25 mouse cellular contexts compared by ENCODE assay signal in the genomic region with DNA sequence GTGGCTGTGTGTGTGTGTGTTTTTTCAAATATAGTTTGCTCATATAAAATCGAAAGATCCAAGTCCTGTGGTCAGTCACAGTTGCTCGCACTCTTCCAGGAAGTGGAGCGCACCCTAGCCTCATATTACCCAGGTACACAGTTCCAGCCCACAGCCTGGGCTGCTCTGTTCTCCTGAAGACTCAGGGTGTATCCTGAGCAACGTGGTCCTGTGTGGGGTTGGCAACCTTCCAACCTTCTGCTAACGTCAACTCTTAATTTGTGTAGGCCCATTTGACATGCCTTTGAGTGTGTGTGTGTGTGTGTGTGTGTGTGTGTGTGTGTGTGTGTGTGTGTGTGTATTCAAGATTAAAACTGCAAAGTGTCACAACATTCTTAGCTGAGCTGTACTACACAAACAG. TPM values are rescaled to one million over a fixed set of nuclear protein-coding genes. Genes with fewer than 3 reads are reported as not detected.
DNase-seq lines count a peak whose midpoint lies in the region; ATAC-seq and TF ChIP-seq lines count a peak whose summit lies in the region.
"Had no signal": no experiment of that assay in that cellular context is flagged by ENCODE, and none has a peak within 500 bp of the region (broad histone marks: within the 10 kb centered on the region; RNA-seq: fewer than 3 reads in every experiment).

No protein-coding gene starts in this region.

- no peaks in the 10 kb centered on the region for H3K27me3 ChIP-seq in embryonic facial prominence, embryonic 14.5 days (replicated peaks; ENCODE audit: control insufficient read depth, insufficient read depth, low read length)
- no peaks in the 10 kb centered on the region for H3K27me3 ChIP-seq in embryonic facial prominence, embryonic 10.5 days (replicated peaks; ENCODE audit: low read depth, poor library complexity, severe bottlenecking)
- no peaks in the 10 kb centered on the region for H3K27me3 ChIP-seq in intestine, embryonic 15.5 days (replicated peaks)
- no peaks in the 10 kb centered on the region for H3K27me3 ChIP-seq in stomach, embryonic 16.5 days (ENCODE audit: control insufficient read depth, insufficient read depth, low read length)
- H3K27me3 ChIP-seq: forebrain, embryonic 15.5 days; heart, embryonic 13.5 days; midbrain, embryonic 13.5 days; neural tube, embryonic 15.5 days; Patski had no signal

- H3K36me3 ChIP-seq in embryonic facial prominence, embryonic 14.5 days (ENCODE audit: control insufficient read depth, insufficient read depth, low read length), result no peaks in the 10 kb centered on the region
- H3K36me3 ChIP-seq in embryonic facial prominence, embryonic 10.5 days (replicated peaks), result no peaks in the 10 kb centered on the region
- H3K36me3 ChIP-seq in intestine, embryonic 15.5 days, result no peaks in the 10 kb centered on the region
- H3K36me3 ChIP-seq in stomach, embryonic 16.5 days (ENCODE audit: control insufficient read depth, insufficient read depth, low read length), result no peaks in the 10 kb centered on the region
- H3K36me3 ChIP-seq: forebrain, embryonic 15.5 days; G1E; heart, embryonic 13.5 days; liver, embryonic 12.5 days; midbrain, embryonic 13.5 days; neural tube, embryonic 15.5 days had no signal

- H3K9ac ChIP-seq in embryonic facial prominence, embryonic 14.5 days (ENCODE audit: low read depth, low read length), result no peak overlapping the region
- H3K9ac ChIP-seq in intestine, embryonic 15.5 days, result no peak overlapping the region
- no peak overlapping the region for H3K9ac ChIP-seq in stomach, embryonic 16.5 days (ENCODE audit: low read length)
- H3K9ac ChIP-seq: forebrain, embryonic 15.5 days; heart, embryonic 13.5 days; hindbrain, embryonic 14.5 days; liver, embryonic 12.5 days; liver, postnatal 0 days; midbrain, embryonic 13.5 days; neural tube, embryonic 15.5 days had no signal

- DNase-seq in embryonic facial prominence, embryonic 14.5 days (ENCODE audit: low spot score), result peak; percentile 75
- no peak for DNase-seq in embryonic facial prominence, embryonic 10.5 days (ENCODE audit: low spot score)
- peak; percentile 37 for DNase-seq in 416B (ENCODE audit: low read depth)
- DNase-seq in layer of hippocampus, adult 2 months (ENCODE audit: low spot score in 2 of 2), result no peak
- DNase-seq: adrenal gland, postnatal 10 days; cerebellum, adult 11 months; cerebellum, adult 9-11 months; heart, postnatal 10 days; kidney, adult 9 months; kidney, postnatal 25 days; liver, postnatal 0 days; right cerebral cortex, postnatal 25 days had no signal

- no peak for TF ChIP-seq CTCF in layer of hippocampus, adult 2 months (conservative IDR thresholded peaks at IDR 0.05)

- no peak overlapping the region for H3K27ac ChIP-seq in embryonic facial prominence, embryonic 14.5 days (replicated peaks; ENCODE audit: low read depth, low read length)
- H3K27ac ChIP-seq in embryonic facial prominence, embryonic 10.5 days (replicated peaks), result no peak overlapping the region
- H3K27ac ChIP-seq in intestine, embryonic 15.5 days, result no peak overlapping the region
- peak overlapping the region; percentile 42; the same call in 1 of the 2 replicates for H3K27ac ChIP-seq in stomach, embryonic 16.5 days (ENCODE audit: low read length)
- H3K27ac ChIP-seq in layer of hippocampus, adult 2 months, result no peak overlapping the region
- H3K27ac ChIP-seq: forebrain, embryonic 15.5 days; heart, embryonic 13.5 days; hindbrain, embryonic 14.5 days; liver, embryonic 12.5 days; macrophage; midbrain, embryonic 13.5 days; neural tube, embryonic 15.5 days had no signal

- peaks cover 19% of the 10 kb centered on the region for H3K4me1 ChIP-seq in embryonic facial prominence, embryonic 14.5 days (ENCODE audit: control insufficient read depth, insufficient read depth, low read length)
- peaks cover 40% of the 10 kb centered on the region for H3K4me1 ChIP-seq in embryonic facial prominence, embryonic 10.5 days
- peaks cover 3% of the 10 kb centered on the region for H3K4me1 ChIP-seq in intestine, embryonic 15.5 days (replicated peaks)
- H3K4me1 ChIP-seq in stomach, embryonic 16.5 days (ENCODE audit: control insufficient read depth, insufficient read depth, low read length), result peaks cover 20% of the 10 kb centered on the region
- H3K4me1 ChIP-seq: forebrain, embryonic 15.5 days; neural tube, embryonic 15.5 days had no signal

- ATAC-seq in embryonic facial prominence, embryonic 14.5 days (ENCODE audit: low read depth), result peak; percentile 41; the same call in 1 of the 2 replicates
- ATAC-seq in intestine, embryonic 15.5 days, result peak; percentile 48; the same call in 1 of the 2 replicates
- ATAC-seq in stomach, embryonic 16.5 days (ENCODE audit: insufficient read depth, low FRiP score), result peak; percentile 83
- ATAC-seq in monocyte, adult 5-6 weeks (replicated peaks; ENCODE audit: insufficient number of reproducible peaks, low FRiP score, low TSS enrichment, poor library complexity, severe bottlenecking), result no peak
- ATAC-seq: forebrain, embryonic 15.5 days; liver, embryonic 12.5 days; liver, postnatal 0 days; lung, postnatal 0 days; midbrain, embryonic 13.5 days; Patski had no signal

- 39% methylated on average over 5 of the region's 5 CpGs for WGBS in embryonic facial prominence, embryonic 14.5 days
- 80% methylated on average over 5 of the region's 5 CpGs for WGBS in embryonic facial prominence, embryonic 10.5 days
- 45% methylated on average over 5 of the region's 5 CpGs for WGBS in intestine, embryonic 15.5 days
- WGBS in stomach, embryonic 16.5 days, result 40% methylated on average over 5 of the region's 5 CpGs

- H3K9me3 ChIP-seq in embryonic facial prominence, embryonic 14.5 days (ENCODE audit: control insufficient read depth, low read length), result no peaks in the 10 kb centered on the region
- no peaks in the 10 kb centered on the region for H3K9me3 ChIP-seq in embryonic facial prominence, embryonic 10.5 days
- no peaks in the 10 kb centered on the region for H3K9me3 ChIP-seq in intestine, embryonic 15.5 days
- H3K9me3 ChIP-seq in stomach, embryonic 16.5 days (replicated peaks; ENCODE audit: control insufficient read depth, low read length), result no peaks in the 10 kb centered on the region
- H3K9me3 ChIP-seq: forebrain, embryonic 15.5 days; heart, embryonic 13.5 days; liver, embryonic 12.5 days; midbrain, embryonic 13.5 days; neural tube, embryonic 15.5 days had no signal

- no peak overlapping the region for H3K4me2 ChIP-seq in embryonic facial prominence, embryonic 14.5 days (ENCODE audit: low read depth, low read length)
- H3K4me2 ChIP-seq in intestine, embryonic 15.5 days (replicated peaks), result no peak overlapping the region
- H3K4me2 ChIP-seq in stomach, embryonic 16.5 days (ENCODE audit: low read depth, low read length), result no peak overlapping the region
- H3K4me2 ChIP-seq: forebrain, embryonic 15.5 days; heart, embryonic 13.5 days; hindbrain, embryonic 14.5 days; liver, embryonic 12.5 days; midbrain, embryonic 13.5 days; neural tube, embryonic 15.5 days had no signal

- H3K4me3 ChIP-seq in embryonic facial prominence, embryonic 14.5 days (ENCODE audit: low read depth, low read length), result no peak overlapping the region
- no peak overlapping the region for H3K4me3 ChIP-seq in embryonic facial prominence, embryonic 10.5 days
- no peak overlapping the region for H3K4me3 ChIP-seq in intestine, embryonic 15.5 days (replicated peaks)
- H3K4me3 ChIP-seq in stomach, embryonic 16.5 days (replicated peaks; ENCODE audit: low read length), result no peak overlapping the region
- no peak overlapping the region for H3K4me3 ChIP-seq in layer of hippocampus, adult 2 months
- H3K4me3 ChIP-seq: forebrain, embryonic 15.5 days; heart, embryonic 13.5 days; liver, embryonic 12.5 days; midbrain, embryonic 13.5 days; neural tube, embryonic 15.5 days had no signal

RNA-seq across cellular contexts. Expression of gene Rhou, which starts 43.6 kb away (rescaled TPM):
- 9.5 and 9.6 TPM in 2 replicates for polyA plus RNA-seq in embryonic facial prominence, embryonic 14.5 days (2014; fragmentation: Nextera tagmentation; extraction: Ambion mirVana)
- 6.2 and 6.3 TPM in 2 replicates for polyA plus RNA-seq in embryonic facial prominence, embryonic 10.5 days (2016; fragmentation: Nextera tagmentation; extraction: Ambion mirVana)
- polyA plus RNA-seq in intestine, embryonic 15.5 days (2015; fragmentation: Nextera tagmentation; extraction: Ambion mirVana), result 6.4 and 7.6 TPM in 2 replicates
- 7.8 and 8.7 TPM in 2 replicates for polyA plus RNA-seq in stomach, embryonic 16.5 days (2015; fragmentation: Nextera tagmentation; extraction: Ambion mirVana)
- total RNA-seq in monocyte, adult 5-6 weeks (2017), result 0.19 to 1.7 TPM (median 0.86 TPM) in 3 replicates
- total RNA-seq in layer of hippocampus, adult 2 months (2021), result 10 to 100 TPM; 43.9 to 44.7 TPM
- polyA plus RNA-seq: G1E had no signal

Comparison
In these comparisons a context has a peak if more than half of its experiments do, and no peak if none do; other contexts are left out.
1. DNase-seq: peak in embryonic facial prominence, embryonic 14.5 days (single experiment) and 416B (single experiment); none in embryonic facial prominence, embryonic 10.5 days (single experiment) and layer of hippocampus, adult 2 months (0 of 2).